In genomic region chr11:120378611-120379540, GRCm38 (mm10) we compare ENCODE assay signal across 8 mouse cellular contexts. TPM values are rescaled to one million over a fixed set of nuclear protein-coding genes. Genes with fewer than 3 reads are reported as not detected.
A peak's percentile ranks its signal among the peaks of the same experiment; 100 is the strongest.
DNase-seq lines count a peak whose midpoint lies in the region; ATAC-seq lines count a peak whose summit lies in the region.

Faap100 (minus strand) TSS chr11:120378764.

- H3K4me1 ChIP-seq in heart, embryonic 10.5 days: peaks cover 45% of the 10 kb centered on the region
- H3K4me1 ChIP-seq in kidney, embryonic 15.5 days: peaks cover 25% of the 10 kb centered on the region

- no peaks in the 10 kb centered on the region for H3K27me3 ChIP-seq in heart, embryonic 10.5 days (ENCODE audit: insufficient read depth, poor library complexity, severe bottlenecking)
- H3K27me3 ChIP-seq in kidney, embryonic 15.5 days: no peaks in the 10 kb centered on the region

- peak within 1 kb of the TSS; percentile 75 for H3K9ac ChIP-seq in kidney, embryonic 15.5 days

- H3K4me3 ChIP-seq in heart, embryonic 10.5 days: peak within 1 kb of the TSS; percentile 90
- peak within 1 kb of the TSS; percentile 85 for H3K4me3 ChIP-seq in kidney, embryonic 15.5 days (replicated peaks)

- ATAC-seq in erythroblast, adult 5-6 weeks (replicated peaks; ENCODE audit: low FRiP score, poor library complexity, severe bottlenecking): peak; percentile 82
- ATAC-seq in kidney, embryonic 15.5 days (replicated peaks; ENCODE audit: low FRiP score): peak; percentile 89
- ATAC-seq in monocyte, adult 5-6 weeks (replicated peaks; ENCODE audit: insufficient number of reproducible peaks, low FRiP score, low TSS enrichment, poor library complexity, severe bottlenecking): peak; percentile 81

- H3K9me3 ChIP-seq in heart, embryonic 10.5 days: no peaks in the 10 kb centered on the region
- no peaks in the 10 kb centered on the region for H3K9me3 ChIP-seq in kidney, embryonic 15.5 days (replicated peaks)

- peak within 1 kb of the TSS; percentile 91 for H3K4me2 ChIP-seq in kidney, embryonic 15.5 days

- peak; percentile 94 for DNase-seq in B cell, adult 2 months
- peak; percentile 95 for DNase-seq in brain, adult 2 months (ENCODE audit: low read depth, low spot score)
- DNase-seq in heart, embryonic 10.5 days (ENCODE audit: low spot score): peak; percentile 93
- peak; percentile 93 for DNase-seq in liver
- peak; percentile 90 to 94 for DNase-seq in spleen, postnatal 4 days (ENCODE audit: low spot score in 2 of 2)

- H3K36me3 ChIP-seq in heart, embryonic 10.5 days: peaks cover 77% of the 10 kb centered on the region
- peaks cover 77% of the 10 kb centered on the region for H3K36me3 ChIP-seq in kidney, embryonic 15.5 days

- H3K27ac ChIP-seq in heart, embryonic 10.5 days: peak within 1 kb of the TSS; percentile 84
- H3K27ac ChIP-seq in kidney, embryonic 15.5 days: peak within 1 kb of the TSS; percentile 91

- 9% methylated on average over 54 of the region's 54 CpGs for WGBS in heart, embryonic 10.5 days
- WGBS in kidney, embryonic 15.5 days: 5% methylated on average over 54 of the region's 54 CpGs

RNA-seq across cellular contexts. Expression of gene Faap100, which starts in this region (rescaled TPM):
- 0.96 and 3.6 TPM in 2 replicates for total RNA-seq in erythroblast, adult 5-6 weeks (2015; ENCODE audit: low replicate concordance)
- total RNA-seq in erythroblast, adult 5-6 weeks (2017; ENCODE audit: low replicate concordance): 1.4 and 2.9 TPM in 2 replicates
- 32.5 and 35.9 TPM in 2 replicates for polyA plus RNA-seq in heart, embryonic 10.5 days (2016; fragmentation: Nextera tagmentation; extraction: Ambion mirVana)
- polyA plus RNA-seq in kidney, embryonic 15.5 days (2015; fragmentation: Nextera tagmentation; extraction: Ambion mirVana): 33.1 and 41.9 TPM in 2 replicates
- total RNA-seq in monocyte, adult 5-6 weeks (2017): 5.5 to 16.4 TPM (median 9.4 TPM) in 3 replicates

Comparison
In these comparisons a context has a peak if more than half of its experiments do, and no peak if none do; other contexts are left out.
1. Peak in every context shown above with its lines: DNase-seq, ATAC-seq, H3K4me3 ChIP-seq and H3K27ac ChIP-seq.